Mouse (Mus musculus) embryonic stem cell, embryonic (primary cell): ENCODE data around the gene Sgk1.

Source experiments
- CTCF ChIA-PET, 4 experiments: fragments of 300-600 bp in 2 of 4; fragments of 350-600 bp in 2 of 4; sonication (Branson Sonifier 250); formaldehyde crosslinking; loops; one replicate each; lab custom pipeline; 2022; ENCODE audit warnings: inconsistent platforms in 2 of 4; lab: Charles Lee
- POLR2A ChIA-PET, 4 experiments: fragments of 300-600 bp in 2 of 4; fragments of 350-600 bp in 2 of 4; sonication (Branson Sonifier 250); formaldehyde crosslinking; loops; one replicate each; lab custom pipeline; 2022; ENCODE audit warnings: antibody characterized with exemption in 4 of 4, inconsistent platforms in 1 of 4; lab: Charles Lee

Gene Sgk1

DNA sequence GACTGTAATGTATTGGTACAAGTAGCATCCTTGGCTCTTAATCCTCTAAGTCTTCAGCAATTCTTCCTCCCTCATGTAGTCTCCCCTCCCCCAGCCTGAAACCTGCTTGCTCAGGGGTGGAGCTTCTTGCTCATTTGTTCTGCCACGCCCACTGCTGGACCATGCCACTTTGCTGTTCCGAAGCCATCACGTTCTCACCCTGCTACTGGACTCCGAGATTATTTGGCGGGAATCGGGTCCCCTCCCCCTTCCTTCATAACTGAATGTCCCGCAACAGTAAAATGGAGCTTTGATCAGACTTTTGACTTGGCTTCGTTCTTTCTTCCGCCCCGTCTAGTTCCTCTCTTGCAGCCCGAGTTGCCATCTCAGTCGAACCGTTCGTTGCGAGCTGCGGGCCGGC, 16.9 kb downstream of the Sgk1 start:
- CTCF ChIA-PET = interaction anchor here in 1 of 4 experiments (0.6 kb wide), 1 partner anchor 68 kb away, joined by 4 read pairs; no protein-coding TSS in a partner anchor

DNA sequence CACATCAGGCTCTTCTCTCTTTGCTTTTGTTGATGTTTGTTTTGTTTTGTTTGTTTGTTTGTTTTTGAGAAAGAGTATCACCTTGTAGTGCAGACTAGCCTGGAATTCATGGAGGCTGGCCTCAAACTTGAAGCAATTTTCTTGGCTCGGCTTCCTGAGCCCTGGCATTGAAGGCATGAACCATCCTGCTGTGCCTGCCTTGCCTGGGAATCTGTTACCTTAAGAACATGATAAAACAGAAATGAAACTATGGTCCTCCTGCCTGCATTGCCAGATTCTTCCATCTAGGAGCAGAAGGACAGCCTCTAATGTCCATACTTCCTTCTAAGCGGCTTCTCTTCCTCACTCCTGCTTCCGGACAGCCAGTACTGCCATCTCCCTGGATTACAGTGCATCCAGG, 17.4 kb downstream of the Sgk1 start:
- POLR2A ChIA-PET = interaction anchor here in 2 of 4 experiments (0.6 to 1.4 kb wide), 5 partner anchors 9 to 83 kb away, joined by 3 to 4 read pairs (median 4); no protein-coding TSS in a partner anchor
- CTCF ChIA-PET = interaction anchor here in 1 of 4 experiments (0.6 kb wide), 1 partner anchor 69 kb away, joined by 4 read pairs; no protein-coding TSS in a partner anchor

More for the DNA sequence above, 16.9 kb downstream of the Sgk1 start:
- POLR2A ChIA-PET = interaction anchor here in 3 of 4 experiments (0.7 to 1.4 kb wide), 7 partner anchors 9 to 1373 kb away, joined by 3 to 4 read pairs (median 4); no protein-coding TSS in a partner anchor

DNA sequence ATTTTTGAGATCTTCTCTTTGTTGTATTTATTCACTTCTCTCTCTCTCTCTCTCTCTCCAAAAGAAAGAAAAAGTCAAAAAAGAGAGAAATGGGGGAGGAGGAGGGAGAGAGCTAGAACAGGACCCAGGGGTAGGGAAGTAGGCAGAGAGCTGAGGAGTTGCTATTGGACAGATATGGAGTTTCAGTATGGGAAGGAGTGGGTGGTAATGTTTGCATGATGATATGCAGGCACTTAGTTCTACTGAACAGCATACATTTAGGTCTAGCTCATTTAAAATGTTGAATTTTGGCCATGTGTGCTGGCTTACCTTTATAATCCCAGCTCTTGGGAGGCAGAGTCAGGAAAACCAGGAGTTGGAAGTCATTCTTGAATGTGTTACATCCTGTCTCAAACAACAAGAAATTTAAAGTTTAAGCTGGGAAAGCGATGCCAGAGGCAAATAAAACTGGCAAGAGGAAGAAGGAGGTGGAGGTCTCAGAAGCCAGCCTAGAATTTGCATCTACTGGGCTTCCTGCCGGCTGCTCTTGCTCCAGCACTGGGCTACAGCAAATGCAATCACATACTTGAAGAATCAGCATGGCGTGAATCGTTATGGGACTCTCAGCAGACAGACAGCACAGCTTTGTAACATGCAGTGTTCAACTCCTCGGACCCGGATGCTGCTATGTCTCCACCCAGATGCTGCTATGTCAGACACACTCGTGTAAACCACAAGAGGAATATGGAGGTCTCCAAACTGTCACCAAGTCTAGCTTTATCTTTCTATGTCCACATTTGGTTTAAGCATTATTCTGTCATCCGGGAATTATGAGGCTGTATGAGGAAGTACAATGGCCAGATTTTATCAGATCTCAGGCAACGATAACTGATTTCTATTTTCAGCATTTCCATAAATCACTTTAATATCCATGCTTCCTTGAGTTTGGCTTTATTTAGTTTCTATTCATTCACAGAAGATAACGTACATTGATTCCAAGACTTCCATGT, 20.5 kb downstream of the Sgk1 start:
- ChIA-PET CTCF (interaction anchor here in 2 of 4 experiments (0.6 to 0.8 kb wide), 2 partner anchors 20 to 88 kb away, joined by 3 to 8 read pairs; no protein-coding TSS in a partner anchor), POLR2A (interaction anchor here in 3 of 4 experiments (0.6 to 1.4 kb wide), 9 partner anchors 10 to 78 kb away, joined by 3 to 6 read pairs (median 3); no protein-coding TSS in a partner anchor)

DNA sequence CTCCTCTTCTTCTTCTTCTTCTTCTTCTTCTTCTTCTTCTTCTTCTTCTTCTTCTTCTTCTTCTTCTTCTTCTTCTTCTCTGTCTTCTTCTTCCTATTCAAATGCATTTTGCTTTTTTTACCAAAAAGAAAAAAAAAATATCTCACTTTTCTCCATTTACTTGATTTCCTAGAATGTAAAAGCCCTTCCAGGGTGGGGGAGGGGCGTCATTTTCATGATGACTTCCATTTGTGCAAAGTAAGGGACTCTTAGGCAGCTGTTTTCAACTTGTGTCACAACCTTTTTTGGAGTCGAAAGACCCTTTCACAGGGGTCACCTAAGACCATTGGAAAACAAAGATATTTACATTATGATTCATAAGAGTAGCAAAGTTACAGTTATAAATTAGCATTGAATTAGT, 22.2 kb downstream of the Sgk1 start:
- POLR2A ChIA-PET = interaction anchor here in 1 of 4 experiments (1.4 kb wide), 1 partner anchor 18 kb away, joined by 3 read pairs; no protein-coding TSS in a partner anchor
- CTCF ChIA-PET = no interaction called here

DNA sequence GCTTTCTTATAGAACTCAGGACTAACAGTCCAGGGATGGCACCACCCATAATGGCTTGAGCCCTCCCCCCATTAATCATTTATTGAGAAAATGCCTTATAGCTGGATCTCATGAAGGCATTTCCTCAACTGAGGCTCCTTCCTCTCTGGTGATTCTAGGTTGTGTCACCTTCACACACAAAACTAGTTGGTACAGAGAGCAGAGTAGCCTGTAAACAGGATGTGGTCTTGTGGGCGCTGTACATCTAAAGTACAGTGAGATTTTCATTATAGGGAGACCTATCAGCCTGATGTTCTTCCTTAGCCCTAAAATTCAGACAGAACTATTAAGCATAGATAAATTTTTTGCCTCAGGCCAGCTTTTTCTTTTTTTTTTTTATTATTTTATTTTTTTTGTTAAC, 23.6 kb downstream of the Sgk1 start:
- CTCF ChIA-PET = no interaction called here

DNA sequence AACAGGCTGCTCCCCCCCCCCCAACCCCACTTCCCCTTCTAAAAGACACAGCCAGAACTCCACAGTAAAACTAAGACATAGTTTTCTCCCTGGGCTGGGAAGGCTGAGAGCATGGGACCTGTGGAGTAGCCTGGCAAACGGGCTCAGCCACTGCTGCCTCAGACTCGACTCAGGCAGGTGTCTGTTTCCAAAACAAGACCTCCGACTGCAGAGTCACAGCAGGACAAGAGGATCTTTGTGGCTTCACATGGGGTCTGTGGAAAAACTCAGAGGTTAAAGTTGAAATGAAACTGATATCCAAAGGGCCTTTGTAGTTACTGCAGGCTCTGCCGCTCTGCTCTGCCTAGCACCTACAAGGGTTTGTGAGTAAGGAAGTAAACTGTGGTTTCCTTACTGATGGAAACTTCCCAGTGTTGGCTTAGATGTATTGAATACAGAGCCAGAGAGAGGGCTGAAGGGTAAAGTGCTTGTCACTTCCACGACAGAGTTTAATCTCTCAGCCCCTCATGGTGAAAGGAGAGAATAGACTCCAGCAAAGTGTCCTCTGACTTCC, 25.0 kb downstream of the Sgk1 start:
- ChIA-PET POLR2A (interaction anchor here in 1 of 4 experiments (1.6 kb wide), 1 partner anchor 9 kb away, joined by 8 read pairs; no protein-coding TSS in a partner anchor), CTCF (no interaction called here)

More for the DNA sequence above, 23.6 kb downstream of the Sgk1 start:
- POLR2A ChIA-PET = interaction anchor here (0.6 to 1.6 kb wide), 10 partner anchors 9 to 123 kb away, joined by 3 to 8 read pairs (median 3); no protein-coding TSS in a partner anchor

DNA sequence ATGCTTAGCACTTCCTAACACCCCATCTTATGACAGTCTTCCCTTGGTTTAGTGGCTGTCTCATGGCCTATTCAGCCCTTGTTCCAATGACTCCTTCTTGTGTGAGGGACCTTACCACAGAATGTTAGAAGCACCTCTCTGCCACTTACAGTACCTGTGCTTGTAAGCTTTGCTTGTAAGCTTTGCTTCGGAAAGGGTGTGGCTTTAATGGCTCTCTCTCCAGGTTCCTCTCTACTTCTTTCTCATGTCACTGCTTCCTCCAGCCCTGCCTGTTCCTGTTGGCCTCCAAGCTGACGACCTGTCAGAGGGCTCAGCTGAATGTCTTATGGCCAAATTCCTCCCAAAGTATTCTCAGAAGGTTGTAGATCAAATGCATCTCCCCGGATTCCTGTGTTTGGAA, 25.8 kb downstream of the Sgk1 start:
- CTCF ChIA-PET = no interaction called here
- POLR2A ChIA-PET = interaction anchor here in 1 of 4 experiments (1.2 kb wide), 1 partner anchor 13 kb away, joined by 4 read pairs; no protein-coding TSS in a partner anchor

DNA sequence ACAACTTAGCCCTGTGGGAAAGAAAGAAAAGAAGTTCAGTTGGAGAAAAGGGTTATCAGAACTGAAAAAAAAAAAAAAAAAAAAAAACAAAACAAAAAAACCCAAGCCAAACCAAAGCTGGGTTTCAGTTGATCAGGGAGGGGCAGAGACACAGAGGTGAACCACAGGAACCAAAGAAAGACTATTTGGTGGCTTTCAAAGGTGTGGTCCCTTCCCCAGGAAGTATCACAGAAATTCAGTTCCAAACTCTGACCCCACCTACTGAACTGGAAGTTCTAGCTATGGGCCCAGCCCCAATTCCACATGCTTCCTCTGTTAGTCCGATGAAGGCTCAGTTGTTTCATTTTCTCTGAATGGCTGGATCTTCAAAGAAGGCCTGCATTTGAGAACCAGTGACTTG, 26.7 kb downstream of the Sgk1 start:
- ChIA-PET CTCF (interaction anchor here in 1 of 4 experiments (0.5 kb wide), 1 partner anchor 147 kb away, joined by 3 read pairs; no protein-coding TSS in a partner anchor), POLR2A (interaction anchor here in 2 of 4 experiments (1.1 to 1.5 kb wide), 2 partner anchors 14 to 40 kb away, joined by 3 read pairs; no protein-coding TSS in a partner anchor)

DNA sequence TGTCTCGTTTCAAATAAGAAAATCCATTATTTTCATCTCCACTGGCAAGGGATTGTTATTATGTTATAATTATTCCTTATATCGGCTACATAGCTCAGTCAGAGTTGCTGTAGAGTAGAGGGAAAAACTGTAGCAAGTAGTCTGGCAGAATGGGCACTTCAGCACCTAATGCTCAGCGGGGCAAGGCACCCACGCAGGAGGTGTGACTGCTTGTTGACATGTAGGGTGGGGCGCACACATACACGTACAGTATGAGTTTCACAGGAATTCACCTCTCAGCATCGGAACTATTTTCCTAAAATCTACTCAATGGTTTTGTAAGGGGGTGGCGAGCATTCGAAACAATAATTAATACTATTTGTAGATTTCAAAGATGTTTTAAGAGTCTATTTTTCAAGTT, 28.4 kb downstream of the Sgk1 start:
- POLR2A ChIA-PET = interaction anchor here in 2 of 4 experiments (1.1 to 1.5 kb wide), 4 partner anchors 12 to 64 kb away, joined by 4 to 8 read pairs (median 6); no protein-coding TSS in a partner anchor
- CTCF ChIA-PET = no interaction called here

DNA sequence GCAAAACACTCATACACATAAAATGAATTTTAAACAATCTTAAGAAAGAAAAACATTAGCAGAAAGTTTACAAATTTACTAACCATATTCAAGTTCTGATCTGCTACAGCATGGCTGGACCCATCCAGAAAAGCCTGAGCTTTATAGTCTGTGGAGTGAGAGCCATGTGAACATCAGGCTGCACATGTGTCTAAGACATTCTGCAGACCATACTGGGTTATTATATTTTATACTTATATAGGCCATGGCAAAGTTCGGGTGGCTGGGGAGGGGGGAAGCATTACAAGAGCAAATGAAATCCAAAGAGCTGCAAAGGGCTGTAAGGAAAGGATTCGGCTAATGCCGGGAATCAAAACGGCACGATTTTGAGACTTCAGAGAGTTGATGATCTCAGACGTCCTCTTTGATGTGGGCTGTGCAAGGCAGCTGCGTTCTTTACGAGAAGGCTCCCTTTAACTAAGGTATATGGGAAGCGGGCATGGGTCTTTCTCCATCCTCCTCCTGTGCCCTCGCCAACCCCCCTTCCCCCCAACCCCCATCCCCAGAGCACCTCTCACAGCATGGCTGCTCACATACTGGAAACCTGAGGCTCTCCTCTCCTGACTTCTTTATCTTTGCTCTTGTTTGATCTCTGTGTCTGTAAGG, 29.4 kb downstream of the Sgk1 start:
- ChIA-PET CTCF (no interaction called here), POLR2A (interaction anchor here in 3 of 4 experiments (0.6 to 1.5 kb wide), 8 partner anchors 9 to 1455 kb away, joined by 3 to 8 read pairs (median 3); no protein-coding TSS in a partner anchor)

DNA sequence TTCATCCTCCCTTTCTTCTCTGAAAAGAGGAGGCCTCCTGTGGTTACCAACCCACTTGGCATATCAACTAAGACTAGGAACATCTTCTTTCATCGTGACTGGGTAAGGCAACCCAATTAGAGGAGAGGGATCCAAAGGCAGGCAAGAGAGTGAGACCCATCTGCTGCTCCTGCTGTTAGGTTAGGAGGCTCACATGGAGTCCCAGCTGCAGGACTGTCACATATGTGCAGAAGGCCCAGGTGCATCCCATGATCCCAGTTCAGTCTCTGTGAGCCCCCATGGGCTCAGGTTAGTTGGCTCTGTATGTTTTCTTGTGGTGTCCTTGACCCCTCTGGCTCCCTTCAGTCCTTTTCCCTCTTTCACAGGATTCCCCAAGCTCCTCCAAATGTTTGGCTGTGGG, 32.8 kb downstream of the Sgk1 start:
- ChIA-PET CTCF (interaction anchor here in 1 of 4 experiments (0.6 kb wide), 1 partner anchor 41 kb away, joined by 4 read pairs; no protein-coding TSS in a partner anchor), POLR2A (interaction anchor here in 1 of 4 experiments (1.2 kb wide), 1 partner anchor 12 kb away, joined by 3 read pairs; no protein-coding TSS in a partner anchor)

DNA sequence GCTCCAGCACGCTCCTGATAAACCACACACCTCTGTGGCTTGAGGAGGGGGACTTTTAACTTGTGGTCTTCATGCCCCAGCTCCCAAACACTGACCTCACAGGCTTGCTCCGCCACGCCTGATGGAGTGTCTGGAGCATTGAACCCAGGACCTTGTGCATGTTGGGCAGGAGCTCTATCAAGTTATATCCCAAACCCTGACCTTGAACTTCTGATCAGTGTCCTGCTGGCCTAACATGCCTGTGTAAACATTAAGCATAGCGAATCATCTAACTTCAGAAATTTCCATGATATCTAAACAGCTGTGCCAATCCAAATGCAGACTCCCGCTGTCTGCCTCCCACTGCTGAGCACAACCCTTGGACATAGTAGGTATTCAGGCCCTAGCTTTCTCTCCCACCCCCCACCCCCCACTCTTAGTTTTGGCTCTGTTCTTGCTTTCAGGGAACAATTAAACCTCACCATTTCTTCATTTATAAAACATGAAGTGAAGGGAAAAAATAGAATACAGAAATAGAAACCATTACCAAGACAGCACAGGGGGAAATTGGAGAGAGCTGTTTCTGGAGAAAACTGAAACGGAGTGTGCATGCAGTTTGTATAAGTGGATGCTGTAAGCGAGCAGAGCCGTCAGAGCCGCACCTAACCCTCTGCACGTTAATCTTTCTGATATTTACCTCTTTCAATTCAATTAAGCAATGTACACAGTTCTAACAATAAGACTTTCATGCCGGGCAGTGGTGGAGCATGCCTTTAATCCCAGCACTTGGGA, 34.5 kb downstream of the Sgk1 start:
- ChIA-PET POLR2A (interaction anchor here in 3 of 4 experiments (0.6 to 2.0 kb wide), 5 partner anchors 10 to 88 kb away, joined by 3 to 8 read pairs (median 3); no protein-coding TSS in a partner anchor), CTCF (no interaction called here)

DNA sequence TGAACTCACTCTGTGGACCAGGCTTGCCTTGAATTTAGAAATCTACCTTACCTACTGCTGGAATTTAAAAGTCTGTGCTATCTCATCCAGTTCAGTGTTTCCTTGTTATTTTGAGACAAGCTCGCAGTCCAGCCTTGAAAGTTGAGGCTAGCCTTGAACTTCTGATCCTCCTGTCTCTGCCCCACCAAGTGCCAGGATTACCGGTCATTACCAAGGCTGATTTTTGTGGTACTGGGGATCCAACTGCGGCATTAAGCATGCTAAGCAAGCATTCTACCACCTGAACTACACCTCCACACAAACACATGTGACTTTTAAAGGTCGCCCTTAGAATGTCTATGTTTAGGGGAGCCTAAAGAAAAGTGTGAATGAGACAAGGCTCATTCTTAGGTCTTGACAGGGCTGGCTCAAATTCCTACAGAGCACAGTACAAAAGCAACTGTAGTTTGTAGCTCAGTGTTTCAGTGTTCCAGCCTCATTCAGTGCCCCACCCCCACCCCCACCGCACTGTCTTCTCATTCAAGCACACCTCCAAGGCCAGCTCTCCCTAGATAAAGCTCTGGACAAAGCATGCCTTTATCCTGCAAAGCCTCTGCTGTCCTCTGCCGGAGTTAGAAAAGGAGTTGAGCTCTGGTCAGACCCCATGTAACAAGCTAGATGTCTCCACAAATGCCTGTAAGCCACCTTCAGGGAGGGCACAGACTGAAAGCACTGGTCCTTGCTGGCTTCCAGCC, 36.2 kb downstream of the Sgk1 start:
- ChIA-PET CTCF (interaction anchor here in 3 of 4 experiments (0.5 to 1.3 kb wide), 6 partner anchors 73 to 861 kb away, joined by 3 to 5 read pairs (median 4); no protein-coding TSS in a partner anchor), POLR2A (interaction anchor here in 3 of 4 experiments (0.6 to 2.4 kb wide), 24 partner anchors 14 to 530 kb away, joined by 3 to 10 read pairs (median 4); no protein-coding TSS in a partner anchor)

DNA sequence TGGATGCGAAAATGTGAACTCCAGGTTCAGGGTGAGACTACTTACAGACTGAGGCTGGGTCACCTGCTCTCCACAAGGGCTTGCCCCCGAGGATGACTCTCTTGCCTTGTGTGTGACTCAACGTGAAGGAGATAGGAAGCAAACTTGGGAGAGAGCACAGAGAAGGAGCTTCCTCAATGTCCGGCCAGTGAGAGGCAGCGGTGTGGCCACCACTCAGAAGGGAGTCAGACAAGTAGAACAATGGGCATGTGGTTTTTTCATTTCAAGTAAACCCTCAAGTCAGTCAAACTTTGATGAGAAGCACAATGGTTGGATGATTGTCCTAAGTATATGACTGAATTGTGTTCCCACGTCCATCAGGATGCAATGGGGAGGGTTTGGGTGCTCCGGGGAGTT, 36.8 kb downstream of the Sgk1 start:
- ChIA-PET CTCF (interaction anchor here in 3 of 4 experiments (0.6 to 1.3 kb wide), 4 partner anchors 72 to 862 kb away, joined by 3 to 5 read pairs (median 4); no protein-coding TSS in a partner anchor), POLR2A (interaction anchor here in 3 of 4 experiments (0.6 to 2.4 kb wide), 19 partner anchors 13 to 89 kb away, joined by 3 to 10 read pairs (median 5); no protein-coding TSS in a partner anchor)

DNA sequence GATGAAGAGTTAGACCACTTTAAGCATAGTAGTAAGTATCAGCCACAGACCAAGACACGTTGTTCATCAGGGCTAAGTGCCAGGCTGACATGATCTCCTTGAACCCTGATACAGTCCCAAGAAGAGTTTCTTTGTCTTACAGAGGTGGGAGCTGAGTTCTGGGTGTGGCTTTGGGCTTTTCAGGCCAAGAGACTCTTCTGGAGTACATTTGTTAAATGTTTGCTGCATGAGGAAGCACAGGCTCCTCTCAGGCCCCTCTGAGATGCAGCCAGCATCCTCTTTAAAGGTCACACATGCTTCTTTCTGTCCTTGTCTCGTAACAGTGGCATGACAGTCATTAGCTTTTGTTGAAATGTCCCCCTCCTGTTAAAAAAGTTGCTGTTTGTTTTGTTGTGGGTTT, 38.6 kb downstream of the Sgk1 start:
- CTCF ChIA-PET = no interaction called here
- POLR2A ChIA-PET = interaction anchor here (1.0 to 4.2 kb wide), 10 partner anchors 13 to 78 kb away, joined by 3 to 22 read pairs (median 4); no protein-coding TSS in a partner anchor
